Mouse (Mus musculus): ENCODE results near the gene Qrfp.

DNA sequence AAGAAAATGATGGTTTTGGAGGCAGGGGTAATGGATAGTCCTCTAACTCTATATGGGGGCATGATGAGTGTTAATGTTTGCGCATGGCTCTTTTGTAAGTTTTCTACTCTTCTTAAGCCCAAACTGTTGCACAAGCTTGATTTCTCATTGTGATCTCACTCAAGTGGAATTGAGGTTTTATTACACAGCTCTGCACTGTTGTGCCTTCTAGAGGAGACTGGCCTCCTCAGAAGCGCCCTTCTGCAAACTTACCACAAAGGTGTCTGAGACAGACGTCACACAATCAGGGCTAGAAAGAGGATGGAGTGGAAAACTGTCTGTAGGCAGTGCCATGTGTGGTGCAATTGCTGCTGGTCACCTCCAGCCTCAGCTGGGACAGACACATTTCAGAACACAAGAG, 33.9 kb downstream of the Qrfp start:
- TF ChIP-seq POLR2A (IDR thresholded peaks at IDR 0.05; ENCODE audit: insufficient read depth, low read depth, low read length) (no peak), CTCF (IDR thresholded peaks at IDR 0.05; ENCODE audit: insufficient read depth, low read depth, low read length) (no peak)
